Mouse (Mus musculus) CD4-positive, CD25-positive, alpha-beta regulatory T cell, adult 4 months (primary cell): ENCODE data around the gene Pou2f1. TPM values are rescaled to one million over a fixed set of nuclear protein-coding genes. Genes with fewer than 3 reads are reported as not detected.
A peak's percentile ranks its signal among the peaks of the same experiment; 100 is the strongest.

ENCODE experiments used
- ATAC-seq: one replicate; pipeline ENCODE4 v1.8.0; 2017
- polyA plus RNA-seq, 2 experiments: library from polyadenylated mRNA; unstranded; fragments of 100-300 nt; shearing (Covaris generic); gene quantifications; one replicate each; pipeline ENCODE4 v1.2.1; 2017

The Pou2f1 gene
- polyA plus RNA-seq, 2 experiments from 2014 or later: 53.6 to 55.3 TPM

- no peak for ATAC-seq
Measured at GRCm38 (mm10) chr1:165875520-165876284, 126.8 kb downstream of the Pou2f1 start.

- no peak for ATAC-seq
Measured at GRCm38 (mm10) chr1:165874645-165875044, 127.8 kb downstream of the Pou2f1 start.

GRCm38 (mm10) chr1:165868659-165869058 lies 133.8 kb downstream of the Pou2f1 start:
- peak; percentile 39 for ATAC-seq

- ATAC-seq: no peak
Measured at GRCm38 (mm10) chr1:165866630-165867280, 135.7 kb downstream of the Pou2f1 start.

- ATAC-seq: peak; percentile 38
Measured at GRCm38 (mm10) chr1:165864864-165865795, 137.3 kb downstream of the Pou2f1 start.

GRCm38 (mm10) chr1:165862059-165862458 lies 140.4 kb downstream of the Pou2f1 start:
- ATAC-seq: no peak

- ATAC-seq: no peak
Measured at GRCm38 (mm10) chr1:165861235-165861609, 141.3 kb downstream of the Pou2f1 start.

- no peak for ATAC-seq
Measured at GRCm38 (mm10) chr1:165860373-165861234, 141.9 kb downstream of the Pou2f1 start.

- ATAC-seq: peak; percentile 38
Measured at GRCm38 (mm10) chr1:165858356-165858755, 144.1 kb downstream of the Pou2f1 start.

- ATAC-seq: no peak
Measured at GRCm38 (mm10) chr1:165857279-165857678, 145.2 kb downstream of the Pou2f1 start.

GRCm38 (mm10) chr1:165855759-165856545 lies 146.5 kb downstream of the Pou2f1 start:
- no peak for ATAC-seq

GRCm38 (mm10) chr1:165853729-165854420 lies 148.6 kb downstream of the Pou2f1 start:
- peak; percentile 16 for ATAC-seq

- ATAC-seq: no peak
Measured at GRCm38 (mm10) chr1:165853131-165853721, 149.3 kb downstream of the Pou2f1 start.

- ATAC-seq: no peak
Measured at GRCm38 (mm10) chr1:165852131-165852530, 150.3 kb downstream of the Pou2f1 start.

- peak; percentile 17 for ATAC-seq
Measured at GRCm38 (mm10) chr1:165849458-165850445, 152.7 kb downstream of the Pou2f1 start.

GRCm38 (mm10) chr1:165848881-165849280 lies 153.6 kb downstream of the Pou2f1 start:
- peak; percentile 40 for ATAC-seq

GRCm38 (mm10) chr1:165848417-165848816 lies 154.1 kb downstream of the Pou2f1 start:
- no peak for ATAC-seq

GRCm38 (mm10) chr1:165845366-165845765 lies 157.1 kb downstream of the Pou2f1 start:
- peak; percentile 5 for ATAC-seq

- peak; percentile 59 for ATAC-seq
Measured at GRCm38 (mm10) chr1:165844956-165845355, 157.5 kb downstream of the Pou2f1 start.
